Mouse (Mus musculus) embryo, embryonic 10.5 days (tissue): ENCODE measurements around the gene Prlhr.
A peak's percentile ranks its signal among the peaks of the same experiment; 100 is the strongest.

Experiments
- DNase-seq: peaks from one replicate; pipeline ENCODE4 v3.0.0-alpha.2; 2015; ENCODE audit warnings: low spot score

Gene Prlhr

DNA sequence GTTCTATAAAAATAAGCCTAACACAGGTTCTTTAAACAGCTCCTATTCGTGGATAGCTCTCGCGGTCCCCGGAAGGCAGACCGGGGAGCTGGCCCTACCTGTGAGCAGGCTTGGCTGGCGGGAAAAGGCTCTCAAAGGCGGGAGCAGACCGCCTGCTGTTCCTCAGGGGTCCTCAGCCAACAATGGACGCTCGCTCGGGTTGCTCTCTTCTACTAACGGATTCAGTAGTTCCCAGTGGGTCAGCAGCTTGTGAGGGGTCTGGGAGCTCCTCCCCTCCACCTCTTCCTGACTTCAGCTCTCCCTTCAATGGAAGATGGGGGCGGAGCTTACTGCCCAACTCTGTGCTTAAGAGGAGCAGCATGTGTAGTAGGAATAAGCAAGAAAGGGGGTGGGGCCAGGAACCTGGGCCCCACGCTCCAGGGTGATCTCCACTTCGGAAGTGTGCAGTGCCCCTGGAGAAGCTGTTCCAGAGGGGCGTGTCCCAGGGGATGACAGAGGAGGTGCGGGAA is at the start of gene Prlhr:
Gene Prlhr, minus strand, starts transcription at position 51 of the 509 bp plus-strand sequence.
- DNase-seq: peak; percentile 15

- no peak for DNase-seq
Measured at GRCm38 (mm10) chr19:60515064-60515463, 47.0 kb upstream of the Prlhr start.

DNA sequence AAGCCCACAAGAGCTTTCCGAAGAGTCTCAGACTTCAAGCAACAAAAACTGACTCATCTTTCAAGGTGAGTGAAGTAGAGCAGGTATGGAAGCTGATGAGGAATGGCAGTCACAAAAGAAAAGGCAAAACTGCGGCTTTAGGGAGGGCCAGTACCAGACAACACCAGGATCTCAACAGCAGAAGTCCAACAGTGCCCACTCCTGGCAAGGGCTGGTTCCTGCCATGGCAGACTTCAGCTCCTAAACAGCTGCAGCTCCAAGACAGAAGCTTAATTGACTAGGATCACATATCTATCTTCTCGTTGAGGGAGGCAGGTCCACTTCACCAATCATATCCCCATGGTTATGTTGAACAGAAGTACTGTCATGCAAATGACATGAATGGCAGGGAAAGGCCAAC is 45.3 kb upstream of the Prlhr start:
- no peak for DNase-seq

DNA sequence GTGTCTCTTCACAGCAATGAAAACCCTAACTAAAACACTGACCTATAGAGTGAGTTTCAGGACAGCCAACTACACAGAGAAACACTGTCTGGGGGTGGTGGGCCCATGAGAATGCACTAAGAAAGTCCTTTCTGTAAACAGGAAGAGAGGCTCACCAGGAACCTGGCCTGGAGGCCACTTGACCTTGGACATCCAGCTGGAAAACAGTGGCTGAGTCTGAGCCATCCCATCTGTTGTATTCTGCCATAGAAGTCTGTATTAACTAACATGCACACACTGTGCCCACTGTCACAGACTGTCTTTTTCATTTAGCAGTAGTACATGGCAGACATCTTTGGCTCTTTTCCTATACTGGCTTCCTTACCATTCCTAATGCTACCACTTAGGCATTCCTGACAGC is 32.1 kb upstream of the Prlhr start:
- DNase-seq: no peak

GRCm38 (mm10) chr19:60497171-60497570 is 29.1 kb upstream of the Prlhr start:
- DNase-seq: no peak

DNA sequence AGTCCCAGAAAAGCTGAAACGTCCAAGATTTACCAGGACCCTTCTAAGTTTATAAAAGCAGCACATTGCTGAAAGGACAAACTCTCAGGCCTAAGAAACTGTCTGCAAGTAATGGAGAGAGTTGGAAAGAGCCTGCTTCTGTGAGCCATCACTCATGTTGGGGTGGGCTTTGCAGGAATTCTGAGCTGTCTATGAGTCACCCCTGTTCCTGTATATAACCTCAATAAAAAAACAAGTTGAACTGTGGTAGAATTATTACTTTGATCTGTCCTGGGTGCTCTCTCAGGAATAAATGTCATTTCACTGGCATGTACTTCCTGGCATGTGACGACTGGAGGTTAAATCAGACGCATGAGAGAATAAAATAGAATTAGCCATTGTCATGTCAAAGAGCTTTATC is 27.7 kb upstream of the Prlhr start:
- DNase-seq: no peak

- DNase-seq: no peak
Measured at GRCm38 (mm10) chr19:60489566-60489965, 21.5 kb upstream of the Prlhr start.

DNA sequence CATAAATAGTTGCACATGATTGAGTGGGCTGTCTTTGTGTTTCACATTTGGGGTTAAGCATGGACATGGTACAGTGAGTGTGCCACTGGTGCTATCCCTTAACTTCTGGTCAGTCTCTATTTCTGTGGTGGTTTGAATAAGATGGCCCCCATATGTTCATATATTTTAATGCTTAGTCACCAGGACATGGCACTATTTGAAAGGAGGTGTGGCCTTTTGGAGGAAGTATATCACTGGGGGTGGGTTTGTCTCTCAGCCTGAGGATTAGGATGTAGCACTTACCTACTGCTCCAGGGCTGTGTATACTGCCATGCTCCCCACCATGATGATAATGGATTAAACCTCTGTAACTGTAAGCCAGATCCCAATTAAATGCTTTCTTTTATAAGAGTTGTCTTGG is 17.2 kb upstream of the Prlhr start:
- DNase-seq: no peak

DNA sequence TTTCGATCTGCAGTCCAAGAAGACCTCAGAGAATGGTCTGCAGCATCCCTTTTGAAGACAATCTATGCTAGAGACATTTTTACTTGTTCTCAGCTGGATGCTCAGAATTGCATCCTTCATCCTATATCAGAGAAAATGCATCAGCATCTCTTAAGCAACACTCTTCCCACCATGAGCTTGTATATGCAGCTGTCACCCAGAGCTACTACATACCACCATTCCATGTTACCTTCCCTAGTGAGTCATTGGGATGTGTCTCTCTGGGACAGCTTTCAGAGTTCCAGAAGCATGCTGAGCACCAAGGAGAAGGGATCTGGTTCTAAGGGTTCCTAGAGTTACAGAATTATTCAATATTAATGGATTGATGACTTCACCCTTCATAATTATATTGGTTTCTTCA is 10.8 kb upstream of the Prlhr start:
- DNase-seq: no peak

- DNase-seq: no peak
Measured at GRCm38 (mm10) chr19:60477788-60478187, 9.7 kb upstream of the Prlhr start.

DNA sequence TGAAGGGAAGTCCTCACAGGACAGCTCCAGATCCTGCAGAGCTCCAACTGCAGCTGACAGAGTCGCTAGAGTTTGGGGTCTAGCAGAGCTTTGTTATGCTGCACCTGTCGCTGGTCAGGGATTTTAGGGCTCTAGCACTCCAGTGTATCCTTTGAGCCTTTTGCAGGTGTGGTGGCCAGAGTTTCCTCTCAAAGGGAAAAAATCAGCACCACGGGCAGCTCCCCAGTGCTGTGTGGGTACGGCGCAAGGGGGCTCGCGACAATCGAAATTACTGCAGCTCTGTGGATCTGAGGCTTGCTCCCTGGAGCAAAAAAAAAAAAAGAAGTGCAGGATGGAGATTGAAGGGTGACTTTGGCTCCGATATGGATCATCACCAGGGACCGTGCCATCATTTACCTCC is 742 bp upstream of the Prlhr start:
- DNase-seq: peak; percentile 85

GRCm38 (mm10) chr19:60467588-60468007 is 506 bp downstream of the Prlhr start:
- DNase-seq: no peak

- peak; percentile 86 for DNase-seq
Measured at GRCm38 (mm10) chr19:60466953-60467570, 1.0 kb downstream of the Prlhr start.

GRCm38 (mm10) chr19:60465726-60466125 is 2.4 kb downstream of the Prlhr start:
- no peak for DNase-seq

GRCm38 (mm10) chr19:60463896-60464295 is 4.2 kb downstream of the Prlhr start:
- no peak for DNase-seq

- no peak for DNase-seq
Measured at GRCm38 (mm10) chr19:60463440-60463839, 4.7 kb downstream of the Prlhr start.

DNA sequence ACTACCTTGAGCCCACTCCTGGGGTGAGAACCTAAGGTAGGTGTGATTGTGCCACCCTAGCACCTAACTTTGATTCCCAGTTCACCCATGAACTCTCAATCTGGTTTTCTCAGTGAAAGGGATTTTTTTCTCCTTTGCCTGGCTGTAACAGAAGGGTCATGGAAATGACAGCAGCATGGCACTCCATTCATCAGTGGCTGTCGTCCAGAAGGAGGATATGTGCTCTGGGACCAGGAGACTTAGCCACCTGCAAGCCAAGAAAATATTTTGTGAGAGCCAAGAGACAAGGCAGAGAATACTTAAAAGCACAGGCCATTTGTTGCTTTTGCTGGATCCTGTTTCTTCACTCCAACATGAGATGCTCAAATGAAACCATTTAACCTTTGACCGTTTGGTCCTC is 6.6 kb downstream of the Prlhr start:
- DNase-seq: no peak

DNA sequence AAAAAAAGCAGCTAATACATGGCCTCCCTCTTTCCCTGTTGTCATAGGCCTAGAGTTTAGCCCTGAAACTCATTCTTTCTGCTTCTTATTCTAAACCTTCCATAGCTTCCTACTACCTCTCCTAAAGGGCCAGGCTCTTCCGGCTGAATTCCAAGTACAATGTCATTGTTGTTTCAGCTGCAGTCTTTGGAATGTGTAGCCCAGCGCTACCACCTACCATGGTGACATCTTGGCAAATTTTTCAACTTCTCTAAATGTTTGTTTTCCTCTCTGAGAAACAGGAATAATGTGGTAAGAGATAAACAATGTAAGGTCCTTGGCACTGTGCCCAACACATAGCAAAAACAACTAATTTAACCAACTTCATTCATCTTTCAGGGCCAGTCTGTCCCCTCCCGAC is 8.4 kb downstream of the Prlhr start:
- peak; percentile 12 for DNase-seq

GRCm38 (mm10) chr19:60459071-60459470 is 9.0 kb downstream of the Prlhr start:
- no peak for DNase-seq

DNA sequence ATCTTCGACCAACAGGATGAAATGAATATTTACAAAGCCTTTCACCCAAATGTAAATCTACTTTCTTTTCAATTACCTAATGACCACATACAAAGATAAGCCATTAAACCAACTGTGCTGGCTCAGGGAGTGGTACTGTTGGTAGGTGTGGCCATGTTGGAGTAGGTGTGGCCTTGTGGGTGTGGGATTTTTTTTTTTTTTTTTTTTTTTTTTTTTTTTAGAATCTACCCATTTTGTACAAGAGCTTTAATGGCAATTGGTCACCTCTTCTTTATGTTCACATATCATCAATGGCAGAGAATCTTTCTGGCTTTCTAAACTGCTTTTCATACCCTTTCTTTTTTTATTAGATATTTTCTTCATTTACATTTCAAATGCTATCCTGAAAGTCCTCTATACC is 12.3 kb downstream of the Prlhr start:
- no peak for DNase-seq

- no peak for DNase-seq
Measured at GRCm38 (mm10) chr19:60440531-60440930, 27.6 kb downstream of the Prlhr start.

GRCm38 (mm10) chr19:60440083-60440482 is 28.0 kb downstream of the Prlhr start:
- no peak for DNase-seq

- peak; percentile 75 for DNase-seq
Measured at GRCm38 (mm10) chr19:60437566-60438241, 30.4 kb downstream of the Prlhr start.
